Mouse (Mus musculus) urinary bladder, postnatal 10 days (tissue): ENCODE data around the gene Gsg1.

ENCODE experiments used
- DNase-seq: peaks from one replicate; pipeline ENCODE4 v3.0.0; 2022; ENCODE audit warnings: low spot score

The Gsg1 gene

GRCm38 (mm10) chr6:135205802-135206201 is 48.3 kb downstream of the Gsg1 start:
- no peak for DNase-seq

- no peak for DNase-seq
Observed at GRCm38 (mm10) chr6:135204869-135205268, 49.3 kb downstream of the Gsg1 start.

GRCm38 (mm10) chr6:135203737-135204136 is 50.4 kb downstream of the Gsg1 start:
- DNase-seq = no peak

- no peak for DNase-seq
Observed at GRCm38 (mm10) chr6:135202668-135203067, 51.5 kb downstream of the Gsg1 start.

DNA sequence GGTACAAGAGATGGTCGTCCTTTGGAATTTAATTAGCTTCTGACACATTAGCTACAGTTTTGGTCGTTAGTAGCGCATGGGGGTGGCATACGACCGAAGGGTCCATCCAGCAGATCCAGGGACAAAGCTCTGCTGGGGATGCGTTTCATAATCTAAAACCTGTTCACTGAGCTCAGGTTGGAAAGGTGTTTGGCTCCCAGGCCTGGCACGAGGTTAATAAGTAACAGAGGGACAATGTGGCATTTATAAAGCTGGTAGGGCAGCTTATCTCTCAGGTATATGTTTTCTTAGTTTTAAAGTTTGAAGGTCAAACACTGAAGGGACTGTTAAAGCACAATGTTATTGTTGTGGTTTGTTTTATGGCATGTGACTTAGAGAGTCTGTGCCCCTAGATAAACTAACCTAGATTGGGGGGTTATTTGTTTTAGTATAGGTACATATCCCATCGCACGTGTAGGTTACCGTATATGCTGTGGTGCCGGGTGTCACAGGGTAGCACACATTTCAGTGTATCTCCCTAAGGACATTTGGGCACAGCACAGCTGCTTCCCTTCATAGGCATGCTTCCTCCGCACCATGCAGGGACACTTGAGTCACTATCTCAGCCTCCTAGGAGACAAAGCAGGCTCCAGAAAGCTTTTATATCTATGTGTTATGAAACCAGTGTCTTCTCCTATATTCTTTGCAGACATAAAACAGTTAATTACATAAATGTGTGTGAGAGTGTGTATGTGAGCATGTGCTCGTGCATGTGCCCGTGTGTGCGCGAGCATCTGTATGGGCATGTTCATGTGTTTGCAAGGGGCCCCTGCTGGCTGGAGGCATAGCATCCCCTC is 53.8 kb downstream of the Gsg1 start:
- DNase-seq = no peak

GRCm38 (mm10) chr6:135198726-135199125 is 55.4 kb downstream of the Gsg1 start:
- no peak for DNase-seq

DNA sequence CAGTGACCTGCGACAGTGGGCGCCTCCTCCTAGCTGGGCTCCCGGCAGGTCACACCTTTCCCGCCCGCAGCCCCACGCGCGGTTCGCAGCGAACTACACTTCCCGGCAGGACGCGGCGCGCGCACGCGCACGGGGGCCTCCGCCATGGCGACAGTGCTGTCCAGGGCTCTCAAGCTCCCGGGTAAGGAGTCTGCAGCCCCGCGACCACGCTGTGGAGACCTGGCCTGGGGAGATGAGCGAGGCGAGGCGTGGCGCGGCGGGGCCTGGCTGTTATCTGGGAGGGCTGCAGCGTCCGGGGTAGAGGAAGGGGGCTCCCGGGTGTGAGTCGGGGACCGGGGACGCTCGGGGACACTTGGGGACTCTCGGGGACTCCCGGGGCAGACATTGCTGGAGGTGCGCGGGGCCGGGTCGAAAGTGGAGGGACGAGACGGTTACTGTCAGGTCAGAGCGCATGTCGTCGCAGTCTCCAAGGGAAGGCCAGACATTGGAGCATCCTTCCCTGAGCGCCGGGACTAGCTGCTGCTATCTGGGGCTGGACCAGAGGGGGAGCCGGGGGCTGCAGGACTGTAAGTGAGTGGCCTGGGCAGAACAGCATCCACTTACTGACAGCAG is 56.1 kb downstream of the Gsg1 start, which contains the start of the genes Fam234b and Hebp1:
TSS of gene Fam234b (plus strand) at position 57 of the 612 bp plus-strand sequence.
TSS of gene Hebp1 (minus strand) at position 102 of the 612 bp plus-strand sequence.
- DNase-seq = peak; percentile 33

DNA sequence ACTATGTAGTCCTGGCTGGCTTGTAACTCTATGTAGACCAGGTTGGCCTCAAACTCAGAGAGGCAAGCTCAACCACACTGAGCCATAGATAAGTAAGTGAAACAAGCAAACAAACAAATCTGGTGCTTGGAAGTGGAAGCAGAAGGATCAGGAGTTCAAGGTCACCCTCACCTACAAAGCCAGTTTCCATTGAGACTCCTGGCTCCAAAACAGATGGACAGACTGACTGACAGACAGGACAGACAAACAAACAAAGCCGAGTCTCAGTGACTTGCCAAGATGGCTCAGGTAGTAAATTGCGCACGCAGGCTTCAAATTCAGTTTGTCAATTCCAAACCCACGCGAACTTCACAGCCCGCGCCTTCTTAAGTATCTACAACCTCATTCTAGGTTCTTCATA is 56.7 kb downstream of the Gsg1 start:
- DNase-seq = no peak

- no peak for DNase-seq
Observed at GRCm38 (mm10) chr6:135196707-135197106, 57.4 kb downstream of the Gsg1 start.

GRCm38 (mm10) chr6:135194907-135195306 is 59.2 kb downstream of the Gsg1 start:
- DNase-seq = no peak

DNA sequence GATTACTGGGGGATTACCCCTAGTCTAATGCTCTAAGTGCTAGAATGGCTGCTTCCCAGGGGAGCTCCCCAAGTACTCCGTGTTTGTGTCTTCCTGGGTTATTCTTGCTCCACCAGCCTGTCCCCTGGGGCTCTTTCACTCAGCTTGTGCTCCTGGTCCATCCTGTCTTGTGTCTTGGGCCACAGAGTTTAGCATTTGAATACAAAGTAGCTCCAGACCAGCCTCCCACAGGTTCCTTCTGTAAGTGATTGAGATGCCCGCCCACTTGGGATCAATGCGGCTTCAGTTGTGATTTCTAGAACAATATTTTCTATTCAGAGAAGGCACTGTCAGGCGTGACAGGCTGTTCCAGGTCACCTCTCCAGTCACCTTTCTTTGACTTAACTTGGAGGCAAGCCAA is 60.4 kb downstream of the Gsg1 start:
- DNase-seq = no peak

DNA sequence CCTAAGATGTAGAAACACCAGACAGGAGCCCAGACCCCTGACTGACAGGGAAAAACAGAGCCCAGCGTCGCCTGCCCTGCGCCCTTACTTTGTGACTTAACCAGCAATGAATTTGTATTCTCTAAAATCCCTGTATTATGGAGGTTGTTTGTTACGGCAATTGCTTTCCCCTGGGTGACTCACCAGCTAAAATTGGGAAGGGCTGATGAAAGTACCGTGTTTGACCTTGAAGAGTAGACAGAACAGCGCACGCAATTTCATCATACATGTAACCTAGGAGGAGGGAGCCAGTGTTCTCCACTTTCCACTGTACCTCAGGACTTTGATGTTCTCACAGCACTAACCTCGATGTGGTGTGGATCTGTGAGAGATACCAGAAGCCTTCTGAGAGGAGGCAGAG is 61.2 kb downstream of the Gsg1 start:
- no peak for DNase-seq

DNA sequence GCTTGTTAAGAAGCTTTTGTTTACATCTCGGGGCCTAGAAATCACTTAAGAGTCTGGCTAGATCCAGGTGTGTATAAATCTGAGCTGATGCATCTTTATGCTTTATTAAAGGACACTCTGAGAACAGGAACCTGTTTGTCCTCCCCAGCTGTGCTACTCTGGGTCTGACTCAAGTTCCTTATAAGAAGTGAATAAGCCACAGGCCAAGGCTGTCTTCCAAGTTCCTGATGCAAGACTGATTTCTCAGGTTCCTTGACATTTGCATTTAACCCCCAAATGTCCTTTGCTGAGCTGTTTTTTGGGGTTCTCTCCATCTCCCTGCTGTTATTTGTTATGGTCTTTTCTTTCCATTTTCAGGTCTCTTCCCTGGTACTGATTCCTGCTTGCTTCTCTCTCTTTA is 62.2 kb downstream of the Gsg1 start:
- no peak for DNase-seq

- no peak for DNase-seq
Observed at GRCm38 (mm10) chr6:135190122-135190521, 64.0 kb downstream of the Gsg1 start.

DNA sequence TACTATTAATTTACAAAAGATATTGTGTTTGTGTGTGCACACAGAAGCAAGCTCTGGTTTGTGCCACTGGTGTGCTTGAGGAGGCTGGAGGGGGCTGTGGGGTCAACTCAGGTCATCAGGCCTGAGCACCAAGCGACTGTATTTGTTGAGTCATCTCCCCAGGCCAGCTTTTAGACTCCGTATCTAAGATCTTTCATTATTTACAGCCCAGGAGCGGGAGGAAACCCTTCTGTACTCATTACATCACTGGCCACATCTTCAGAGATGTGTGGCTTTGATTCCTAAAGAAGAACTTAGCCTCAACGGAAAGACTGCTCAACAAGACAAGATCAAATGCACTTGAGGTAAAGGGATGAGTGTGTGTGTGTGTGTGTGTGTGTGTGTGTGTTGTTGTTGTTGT is 65.5 kb downstream of the Gsg1 start:
- no peak for DNase-seq
